Mouse (Mus musculus) limb, embryonic 12.5 days (tissue): ENCODE data around the gene Tfpi. TPM values are rescaled to one million over a fixed set of nuclear protein-coding genes. Genes with fewer than 3 reads are reported as not detected.
"Not testable (repeated sequence)": the region's sequence is repeated elsewhere in the genome, so short reads cannot be mapped to it uniquely, and the experiment has no call there.

Source experiments
- ATAC-seq: fragments of 200-750 bp; cut with Nextera tagmentation; 2 replicates; pipeline ENCODE4 v1.8.0; 2017; ENCODE audit warnings: low read depth, moderate TSS enrichment; ENCODE audit not compliant: insufficient number of reproducible peaks, insufficient read depth, low FRiP score, low TSS enrichment
- H3K27ac ChIP-seq: fragments of 300-500 bp; sonication (generic); 2 replicates; pipeline ENCODE4 v1.5.1; 2016; ENCODE audit warnings: mild to moderate bottlenecking, moderate library complexity
- H3K27me3 ChIP-seq: fragments of 300-500 bp; sonication (generic); 2 replicates; pipeline ENCODE4 v1.6.1; 2016; ENCODE audit warnings: mild to moderate bottlenecking, moderate library complexity
- H3K36me3 ChIP-seq: fragments of 300-500 bp; sonication (generic); 2 replicates; pipeline ENCODE4 v1.6.1; 2016; ENCODE audit warnings: mild to moderate bottlenecking, moderate library complexity
- H3K4me1 ChIP-seq: fragments of 300-500 bp; sonication (generic); replicated peaks from 2 replicates; pipeline ENCODE4 v1.6.1; 2016
- H3K4me2 ChIP-seq: fragments of 300-500 bp; sonication (generic); 2 replicates; pipeline ENCODE4 v1.6.1; 2016; ENCODE audit warnings: mild to moderate bottlenecking, moderate library complexity
- H3K4me3 ChIP-seq: fragments of 300-500 bp; sonication (generic); replicated peaks from 2 replicates; pipeline ENCODE4 v1.5.1; 2016; ENCODE audit warnings: mild to moderate bottlenecking
- H3K9ac ChIP-seq: fragments of 300-500 bp; sonication (generic); replicated peaks from 2 replicates; pipeline ENCODE4 v1.6.1; 2016; ENCODE audit warnings: mild to moderate bottlenecking, moderate library complexity
- H3K9me3 ChIP-seq: fragments of 300-500 bp; sonication (generic); 2 replicates; pipeline ENCODE4 v1.6.1; 2016; ENCODE audit warnings: mild to moderate bottlenecking, moderate library complexity
- WGBS: fragments of 180-500 bp; shearing (Covaris S2); methylation state at CpG from one replicate; pipeline ENCODE4 v1.1.7; 2016; 5-methylcytosine and 5-hydroxymethylcytosine counted together
- polyA plus RNA-seq: library from polyadenylated mRNA; unstranded; fragments of >200 nt; fragmentation: Nextera tagmentation; extraction: Ambion mirVana; gene quantifications from 2 replicates; pipeline ENCODE4 v1.2.1, GENCODE M21; 2016

Gene Tfpi
- polyA plus RNA-seq, 1 experiment from 2014 or later: 16.2 TPM

- not testable (repeated sequence) for H3K4me1 ChIP-seq, H3K27me3 ChIP-seq, H3K36me3 ChIP-seq, H3K9me3 ChIP-seq, H3K9ac ChIP-seq
- 51% methylated on average over 7 of the region's 11 CpGs for WGBS
- Histone ChIP-seq H3K4me2 (peak overlapping the region; percentile 40; the same call in 1 of the 2 replicates), H3K27ac (peak overlapping the region; percentile 12; the same call in 1 of the 2 replicates), H3K4me3 (peak overlapping the region; percentile 22)
- peak; percentile 47; the same call in 1 of the 2 replicates for ATAC-seq
These were observed 28.4 kb upstream of the Tfpi start for GRCm38 (mm10) chr2:84504954-84505394.

GRCm38 (mm10) chr2:84504285-84504684 lies 27.7 kb upstream of the Tfpi start:
- 83% methylated on average over 4 of the region's 4 CpGs for WGBS
- ATAC-seq: no peak
- H3K4me1 ChIP-seq: no peaks in the 10 kb centered on the region
- no peak overlapping the region for H3K9ac ChIP-seq
- no peak overlapping the region for H3K4me3 ChIP-seq
- H3K9me3 ChIP-seq: no peaks in the 10 kb centered on the region
- H3K4me2 ChIP-seq: no peak overlapping the region
- no peak overlapping the region for H3K27ac ChIP-seq
- H3K36me3 ChIP-seq: no peaks in the 10 kb centered on the region
- H3K27me3 ChIP-seq: no peaks in the 10 kb centered on the region

- no peaks in the 10 kb centered on the region for H3K27me3 ChIP-seq
- WGBS: 72% methylated on average over 3 of the region's 3 CpGs
- no peak for ATAC-seq
- no peak overlapping the region for H3K4me3 ChIP-seq
- H3K9ac ChIP-seq: no peak overlapping the region
- H3K9me3 ChIP-seq: no peaks in the 10 kb centered on the region
- no peak overlapping the region for H3K27ac ChIP-seq
- H3K36me3 ChIP-seq: no peaks in the 10 kb centered on the region
- H3K4me1 ChIP-seq: no peaks in the 10 kb centered on the region
- H3K4me2 ChIP-seq: no peak overlapping the region
These were observed 22.3 kb upstream of the Tfpi start for GRCm38 (mm10) chr2:84498921-84499320.

- Histone ChIP-seq H3K36me3 (no peaks in the 10 kb centered on the region), H3K4me2 (no peak overlapping the region), H3K9ac (no peak overlapping the region), H3K27me3 (no peaks in the 10 kb centered on the region), H3K4me3 (no peak overlapping the region), H3K9me3 (no peaks in the 10 kb centered on the region), H3K27ac (no peak overlapping the region), H3K4me1 (no peaks in the 10 kb centered on the region)
- 87% methylated on average over 3 of the region's 3 CpGs for WGBS
- no peak for ATAC-seq
These were observed 18.5 kb upstream of the Tfpi start for GRCm38 (mm10) chr2:84495108-84495507.

GRCm38 (mm10) chr2:84493626-84494025 lies 17.1 kb upstream of the Tfpi start:
- Histone ChIP-seq H3K9me3 (no peaks in the 10 kb centered on the region), H3K4me3 (no peak overlapping the region)
- 94% methylated on average over 2 of the region's 2 CpGs for WGBS

GRCm38 (mm10) chr2:84491715-84492114 lies 15.1 kb upstream of the Tfpi start:
- Histone ChIP-seq H3K36me3 (no peaks in the 10 kb centered on the region), H3K4me1 (no peaks in the 10 kb centered on the region), H3K4me3 (no peak overlapping the region), H3K4me2 (no peak overlapping the region), H3K27ac (no peak overlapping the region), H3K27me3 (no peaks in the 10 kb centered on the region), H3K9me3 (no peaks in the 10 kb centered on the region), H3K9ac (no peak overlapping the region)
- WGBS: 85% methylated on average over 1 of the region's 1 CpGs
- no peak for ATAC-seq

More at GRCm38 (mm10) chr2:84493626-84494025, 17.1 kb upstream of the Tfpi start:
- Histone ChIP-seq H3K4me2 (no peak overlapping the region), H3K27ac (no peak overlapping the region), H3K27me3 (no peaks in the 10 kb centered on the region), H3K4me1 (no peaks in the 10 kb centered on the region), H3K36me3 (no peaks in the 10 kb centered on the region), H3K9ac (no peak overlapping the region)
- no peak for ATAC-seq

- Histone ChIP-seq H3K9me3 (no peaks in the 10 kb centered on the region), H3K4me2 (no peak overlapping the region), H3K36me3 (no peaks in the 10 kb centered on the region), H3K27ac (no peak overlapping the region), H3K9ac (no peak overlapping the region), H3K27me3 (no peaks in the 10 kb centered on the region), H3K4me3 (no peak overlapping the region), H3K4me1 (no peaks in the 10 kb centered on the region)
- WGBS: 61% methylated on average over 9 of the region's 9 CpGs
- no peak for ATAC-seq
These were observed 11.2 kb upstream of the Tfpi start for GRCm38 (mm10) chr2:84487705-84488291.

GRCm38 (mm10) chr2:84481863-84482262 lies 5.3 kb upstream of the Tfpi start:
- Histone ChIP-seq H3K9ac (no peak overlapping the region), H3K36me3 (no peaks in the 10 kb centered on the region), H3K27me3 (no peaks in the 10 kb centered on the region), H3K4me3 (peak overlapping the region; percentile 8; the same call in 1 of the 2 replicates), H3K27ac (no peak overlapping the region), H3K4me1 (no peaks in the 10 kb centered on the region), H3K4me2 (peak overlapping the region; percentile 18; the same call in 1 of the 2 replicates), H3K9me3 (no peaks in the 10 kb centered on the region)
- 34% methylated on average over 7 of the region's 7 CpGs for WGBS
- ATAC-seq: no peak

GRCm38 (mm10) chr2:84479036-84479435 lies 2.5 kb upstream of the Tfpi start:
- H3K4me1 ChIP-seq: peaks cover 15% of the 10 kb centered on the region
- H3K9me3 ChIP-seq: no peaks in the 10 kb centered on the region
- 27% methylated on average over 3 of the region's 3 CpGs for WGBS
- H3K4me3 ChIP-seq: no peak overlapping the region
- no peak for ATAC-seq
- no peaks in the 10 kb centered on the region for H3K36me3 ChIP-seq
- no peak overlapping the region for H3K27ac ChIP-seq
- H3K9ac ChIP-seq: no peak overlapping the region
- H3K27me3 ChIP-seq: no peaks in the 10 kb centered on the region
- H3K4me2 ChIP-seq: no peak overlapping the region

- Histone ChIP-seq H3K36me3 (no peaks in the 10 kb centered on the region), H3K4me1 (peaks cover 16% of the 10 kb centered on the region), H3K9ac (no peak overlapping the region), H3K27me3 (no peaks in the 10 kb centered on the region), H3K4me2 (no peak overlapping the region), H3K9me3 (no peaks in the 10 kb centered on the region), H3K27ac (no peak overlapping the region), H3K4me3 (no peak overlapping the region)
- WGBS: 88% methylated on average over 6 of the region's 6 CpGs
- no peak for ATAC-seq
These were observed 1.2 kb upstream of the Tfpi start for GRCm38 (mm10) chr2:84477759-84478158.

GRCm38 (mm10) chr2:84476131-84476530 lies 444 bp downstream of the Tfpi start:
- no peak overlapping the region for H3K27ac ChIP-seq
- no peaks in the 10 kb centered on the region for H3K36me3 ChIP-seq
- WGBS: 41% methylated on average over 3 of the region's 3 CpGs
- ATAC-seq: no peak
- no peaks in the 10 kb centered on the region for H3K27me3 ChIP-seq
- no peaks in the 10 kb centered on the region for H3K9me3 ChIP-seq
- H3K4me1 ChIP-seq: peaks cover 16% of the 10 kb centered on the region
- H3K4me3 ChIP-seq: peak overlapping the region; percentile 17; the same call in 1 of the 2 replicates
- no peak overlapping the region for H3K9ac ChIP-seq
- peak overlapping the region; percentile 33 for H3K4me2 ChIP-seq

- Histone ChIP-seq H3K27me3 (no peaks in the 10 kb centered on the region), H3K4me3 (peak overlapping the region; percentile 17; the same call in 1 of the 2 replicates), H3K4me1 (peaks cover 16% of the 10 kb centered on the region), H3K9ac (no peak overlapping the region; the same call in 1 of the 2 replicates), H3K4me2 (peak overlapping the region; percentile 33), H3K36me3 (no peaks in the 10 kb centered on the region), H3K27ac (no peak overlapping the region), H3K9me3 (no peaks in the 10 kb centered on the region)
- WGBS: 26% methylated on average over 1 of the region's 1 CpGs
- ATAC-seq: no peak
These were observed 974 bp downstream of the Tfpi start for GRCm38 (mm10) chr2:84475601-84476000.
